Mouse (Mus musculus) bone marrow macrophage, adult 2 months (primary cell): ENCODE results near the gene Kdm4a.

Experiments used
- CTCF ChIP-seq: IDR thresholded peaks from 2 replicates; pipeline ENCODE4 v1.5.1; 2012; ENCODE audit warnings: low read depth, mild to moderate bottlenecking, low read length, moderate library complexity
- POLR2A ChIP-seq: IDR thresholded peaks from 2 replicates; pipeline ENCODE4 v1.6.1; 2012; ENCODE audit warnings: mild to moderate bottlenecking, low read depth, low read length, borderline replicate concordance

- TF ChIP-seq CTCF = no peak
- TF ChIP-seq POLR2A = no peak
These were observed 41.4 kb upstream of the Kdm4a start for GRCm38 (mm10) chr4:118221261-118221660.
